Comparison of ENCODE assay signal across 7 mouse cellular contexts in the genomic region with DNA sequence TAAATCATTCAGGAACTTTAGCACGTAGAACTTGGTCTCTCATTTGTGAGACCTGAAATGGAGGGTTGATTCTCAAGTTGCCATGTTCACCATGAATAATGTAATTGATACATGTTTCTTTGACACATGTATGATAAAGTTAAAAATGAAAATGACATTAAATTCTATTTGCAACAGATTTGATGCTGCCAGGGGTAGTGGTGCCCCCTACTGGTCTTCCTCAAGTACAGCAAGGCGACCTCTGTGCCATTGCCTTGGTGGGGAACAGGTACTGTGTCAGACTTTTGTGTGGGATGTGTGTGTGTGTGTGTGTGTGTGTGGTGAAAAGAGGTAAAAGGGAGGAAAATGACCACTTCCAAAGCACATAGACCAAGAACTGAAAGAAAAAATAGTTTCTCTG. TPM values are rescaled to one million over a fixed set of nuclear protein-coding genes. Genes with fewer than 3 reads are reported as not detected.
DNase-seq lines count a peak whose midpoint lies in the region; ATAC-seq and TF ChIP-seq lines count a peak whose summit lies in the region.

No protein-coding gene starts in this region.

- peaks cover 44% of the 10 kb centered on the region for H3K36me3 ChIP-seq in G1E (replicated peaks)

- H3K9me3 ChIP-seq in G1E (replicated peaks), result no peaks in the 10 kb centered on the region

- ATAC-seq in G1E (ENCODE audit: extremely low read depth, insufficient number of reproducible peaks, low FRiP score, poor library complexity, severe bottlenecking), result no peak

- no peaks in the 10 kb centered on the region for H3K27me3 ChIP-seq in G1E (ENCODE audit: insufficient read depth, low read length)

- DNase-seq in kidney, postnatal 10 days, result peak; percentile 53
- no peak for DNase-seq in kidney, postnatal 14 days
- DNase-seq in CD4-positive, CD25-positive, alpha-beta regulatory T cell, adult 2 months (ENCODE audit: low read depth, low spot score), result peak; percentile 81
- DNase-seq in G1E (ENCODE audit: low spot score), result peak; percentile 60
- DNase-seq in embryo, embryonic 9.5 days (ENCODE audit: extremely low spot score), result peak; percentile 35
- peak; percentile 40 for DNase-seq in lung, postnatal 25 days (ENCODE audit: low spot score)
- peak; percentile 39 to 41 for DNase-seq in thymus, postnatal 36 days

- TF ChIP-seq CTCF in G1E (IDR thresholded peaks at IDR 0.05; ENCODE audit: low read depth, low read length), result peak; percentile 98

- peaks cover 55% of the 10 kb centered on the region for H3K4me1 ChIP-seq in G1E (ENCODE audit: insufficient read depth, low read depth, low read length)

- H3K4me3 ChIP-seq in G1E (ENCODE audit: low read depth, low read length), result no peak overlapping the region

RNA-seq across cellular contexts. Expression of gene Eif2d, which starts 2.5 kb away (rescaled TPM):
- 297 and 347 TPM in 2 replicates for total RNA-seq in G1E (2014; fragmentation: Nextera tagmentation)
- 79.5 and 89.2 TPM in 2 replicates for total RNA-seq in G1E (2017)
- polyA plus RNA-seq in G1E (2012), result 58.0 and 70.5 TPM in 2 replicates

RNA-seq across cellular contexts. Expression of gene Dyrk3, which starts 17.3 kb away (rescaled TPM):
- total RNA-seq in G1E (2014; fragmentation: Nextera tagmentation) (52.4 and 59.4 TPM in 2 replicates), G1E (2017) (16.9 and 18.1 TPM in 2 replicates)
- 21.1 and 21.9 TPM in 2 replicates for polyA plus RNA-seq in G1E (2012)

RNA-seq across cellular contexts. Expression of gene Mapkapk2, which starts 57.8 kb away (rescaled TPM):
- total RNA-seq in G1E (2014; fragmentation: Nextera tagmentation) (93.4 and 112 TPM in 2 replicates), G1E (2017) (53.1 and 63.8 TPM in 2 replicates)
- polyA plus RNA-seq in G1E (2012), result 64.3 and 79.4 TPM in 2 replicates
